Mouse (Mus musculus) bone marrow macrophage, adult 2 months (primary cell): ENCODE data around the gene Pfn4. TPM values are rescaled to one million over a fixed set of nuclear protein-coding genes. Genes with fewer than 3 reads are reported as not detected.
"Not testable (repeated sequence)": the region's sequence is repeated elsewhere in the genome, so short reads cannot be mapped to it uniquely, and the experiment has no call there.

Experiments used
- H3K27ac ChIP-seq: 2 replicates; pipeline ENCODE4 v1.5.1; 2012; ENCODE audit warnings: low read depth, low read length; ENCODE audit not compliant: insufficient read depth
- H3K4me1 ChIP-seq: 2 replicates; pipeline ENCODE4 v1.6.1; 2012; ENCODE audit warnings: low read length; ENCODE audit not compliant: control insufficient read depth, insufficient read depth
- H3K4me3 ChIP-seq: 2 replicates; pipeline ENCODE4 v1.5.1; 2012; ENCODE audit warnings: mild to moderate bottlenecking, low read length, moderate library complexity; ENCODE audit not compliant: insufficient read depth
- CTCF ChIP-seq: IDR thresholded peaks from 2 replicates; pipeline ENCODE4 v1.5.1; 2012; ENCODE audit warnings: low read depth, mild to moderate bottlenecking, low read length, moderate library complexity
- POLR2A ChIP-seq: IDR thresholded peaks from 2 replicates; pipeline ENCODE4 v1.6.1; 2012; ENCODE audit warnings: mild to moderate bottlenecking, low read depth, low read length, borderline replicate concordance
- polyA plus RNA-seq: library from polyadenylated mRNA; stranded (reverse); fragments of >200 nt; gene quantifications from 2 replicates; pipeline ENCODE4 v1.2.4, GENCODE M21; 2012; ENCODE audit not compliant: missing spikeins, insufficient read depth, insufficient read length

Gene Pfn4
- polyA plus RNA-seq, 1 experiment, result not detected

GRCm38 (mm10) chr12:4784466-4784865 is 15.6 kb downstream of the Pfn4 start:
- TF ChIP-seq POLR2A (no peak), CTCF (no peak)

GRCm38 (mm10) chr12:4788128-4788527 is 19.3 kb downstream of the Pfn4 start:
- not testable (repeated sequence) for H3K4me3 ChIP-seq, H3K4me1 ChIP-seq, H3K27ac ChIP-seq

More at GRCm38 (mm10) chr12:4784466-4784865, 15.6 kb downstream of the Pfn4 start:
- Histone ChIP-seq H3K27ac (no peak overlapping the region), H3K4me1 (no peaks in the 10 kb centered on the region), H3K4me3 (no peak overlapping the region)

GRCm38 (mm10) chr12:4793718-4794117 is 24.9 kb downstream of the Pfn4 start:
- TF ChIP-seq POLR2A (no peak), CTCF (no peak)
- Histone ChIP-seq H3K27ac (no peak overlapping the region), H3K4me1 (no peaks in the 10 kb centered on the region), H3K4me3 (no peak overlapping the region)

- not testable (repeated sequence) for H3K4me1 ChIP-seq, H3K4me3 ChIP-seq, H3K27ac ChIP-seq
Measured at GRCm38 (mm10) chr12:4797471-4797870, 28.6 kb downstream of the Pfn4 start.

GRCm38 (mm10) chr12:4811036-4811435 is 42.2 kb downstream of the Pfn4 start:
- TF ChIP-seq CTCF (no peak), POLR2A (no peak)
- H3K4me3 ChIP-seq, result no peak overlapping the region
- peaks cover 3% of the 10 kb centered on the region; the same call in 1 of the 2 replicates for H3K4me1 ChIP-seq
- no peak overlapping the region for H3K27ac ChIP-seq

GRCm38 (mm10) chr12:4811705-4812104 is 42.9 kb downstream of the Pfn4 start:
- no peak for TF ChIP-seq CTCF
- TF ChIP-seq POLR2A, result no peak
- H3K27ac ChIP-seq, result no peak overlapping the region
- no peak overlapping the region for H3K4me3 ChIP-seq
- peaks cover 6% of the 10 kb centered on the region; the same call in 1 of the 2 replicates for H3K4me1 ChIP-seq

GRCm38 (mm10) chr12:4813636-4814035 is 44.8 kb downstream of the Pfn4 start:
- H3K4me3 ChIP-seq, result no peak overlapping the region
- TF ChIP-seq CTCF (no peak), POLR2A (no peak)
- no peak overlapping the region for H3K27ac ChIP-seq
- peaks cover 9% of the 10 kb centered on the region for H3K4me1 ChIP-seq

GRCm38 (mm10) chr12:4816680-4817360 is 48.0 kb downstream of the Pfn4 start:
- peak overlapping the region; percentile 94 for H3K4me3 ChIP-seq
- peaks cover 15% of the 10 kb centered on the region for H3K4me1 ChIP-seq
- H3K27ac ChIP-seq, result peak overlapping the region; percentile 69
- TF ChIP-seq CTCF (no peak), POLR2A (no peak)

GRCm38 (mm10) chr12:4817361-4818101 is 48.7 kb downstream of the Pfn4 start, which contains the start of gene Sf3b6:
TSS of gene Sf3b6 (plus strand) at chr12:4817544.
- peak within 1 kb of the TSS; percentile 74 for H3K27ac ChIP-seq
- peak within 1 kb of the TSS; percentile 94 for H3K4me3 ChIP-seq
- TF ChIP-seq CTCF (no peak), POLR2A (no peak)
- H3K4me1 ChIP-seq, result peaks cover 15% of the 10 kb centered on the region

GRCm38 (mm10) chr12:4827256-4827655 is 58.4 kb downstream of the Pfn4 start:
- TF ChIP-seq POLR2A (no peak), CTCF (no peak)
- no peaks in the 10 kb centered on the region for H3K4me1 ChIP-seq
- no peak overlapping the region for H3K27ac ChIP-seq
- no peak overlapping the region for H3K4me3 ChIP-seq

Other genes starting within 250 kb of the Pfn4 start
- 112 and 119 TPM in 2 replicates for gene Itsn2, start 176.4 kb upstream of the Pfn4 start, polyA plus RNA-seq
- not detected in 2 replicates for gene Gm3625, start 176.1 kb upstream of the Pfn4 start, polyA plus RNA-seq
- not detected in 2 replicates for gene Fam228a, start 30.6 kb upstream of the Pfn4 start, polyA plus RNA-seq
- gene Fam228b, start 245 bp downstream of the Pfn4 start, polyA plus RNA-seq, result 1.5 TPM in 1 of 2 replicates, not detected in the other
- gene Sf3b6, start 48.5 kb downstream of the Pfn4 start, polyA plus RNA-seq, result 168 and 178 TPM in 2 replicates
- 40.5 and 41.7 TPM in 2 replicates for gene Fkbp1b, start 72.6 kb downstream of the Pfn4 start, polyA plus RNA-seq
- 10.1 and 10.6 TPM in 2 replicates for gene Wdcp, start 74.3 kb downstream of the Pfn4 start, polyA plus RNA-seq
- 0.67 and 1.3 TPM in 2 replicates for gene Mfsd2b, start 105.3 kb downstream of the Pfn4 start, polyA plus RNA-seq
- 12.1 and 13.9 TPM in 2 replicates for gene Ubxn2a, start 138.7 kb downstream of the Pfn4 start, polyA plus RNA-seq
- 18.0 and 18.7 TPM in 2 replicates for gene Atad2b, start 148.3 kb downstream of the Pfn4 start, polyA plus RNA-seq